Mouse (Mus musculus): ENCODE data around the gene Tmem107.

The Tmem107 gene

GRCm38 (mm10) chr11:69090367-69090766 lies 19.8 kb downstream of the Tmem107 start:
- in situ Hi-C loops (cut with MboI, MseI): loop anchor here in 1 of 2 experiments (10.0 to 25.0 kb wide), 3 partner anchors 186 to 1572 kb away; partner anchors contain the start of genes Eno3, Kdm6b, Pfn1 and Rpl26

DNA sequence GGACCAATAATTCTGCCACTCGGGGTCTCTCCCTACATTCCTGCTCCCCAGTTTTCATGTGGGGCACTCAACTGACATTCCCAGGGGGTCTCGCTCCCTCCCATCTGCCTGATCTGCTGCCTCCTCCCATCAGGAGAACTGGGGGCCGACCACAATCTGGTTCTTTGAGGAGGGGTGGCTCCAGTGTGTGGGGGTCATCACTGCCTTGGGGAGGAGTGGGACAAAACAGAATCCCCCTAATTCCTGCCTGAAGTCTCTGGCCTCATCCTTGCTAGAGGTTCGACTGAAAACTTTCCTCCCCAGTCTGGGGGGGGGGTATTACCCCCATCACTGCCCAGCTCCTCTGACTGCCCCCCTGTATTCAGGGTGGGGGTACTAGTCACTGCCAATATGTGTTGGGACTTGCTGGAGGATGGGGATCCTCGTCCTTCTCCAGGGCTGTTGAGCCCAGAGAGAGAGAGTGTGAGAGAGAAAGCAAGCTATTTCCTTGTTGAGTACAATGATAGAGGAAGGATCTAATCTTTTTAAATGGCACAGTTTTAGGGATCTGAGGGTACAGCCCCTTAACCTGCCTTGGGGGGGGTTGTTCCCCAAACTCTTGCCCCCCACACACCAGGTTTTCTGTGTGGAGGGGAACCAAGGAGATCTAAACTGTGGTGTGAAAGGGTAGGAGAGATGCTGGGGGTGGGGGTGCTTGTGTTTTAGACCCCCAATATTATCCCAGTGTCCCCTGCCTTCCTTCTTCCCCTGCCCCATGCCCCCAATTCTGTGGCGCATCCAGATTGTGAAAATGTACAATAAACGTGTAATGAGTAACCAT lies 21.2 kb downstream of the Tmem107 start:
- in situ Hi-C loops (cut with MboI, MseI): loop anchor here in 1 of 2 experiments (10.0 to 25.0 kb wide), 3 partner anchors 187 to 1571 kb away; partner anchors contain the start of genes Eno3, Kdm6b, Pfn1 and Rpl26

DNA sequence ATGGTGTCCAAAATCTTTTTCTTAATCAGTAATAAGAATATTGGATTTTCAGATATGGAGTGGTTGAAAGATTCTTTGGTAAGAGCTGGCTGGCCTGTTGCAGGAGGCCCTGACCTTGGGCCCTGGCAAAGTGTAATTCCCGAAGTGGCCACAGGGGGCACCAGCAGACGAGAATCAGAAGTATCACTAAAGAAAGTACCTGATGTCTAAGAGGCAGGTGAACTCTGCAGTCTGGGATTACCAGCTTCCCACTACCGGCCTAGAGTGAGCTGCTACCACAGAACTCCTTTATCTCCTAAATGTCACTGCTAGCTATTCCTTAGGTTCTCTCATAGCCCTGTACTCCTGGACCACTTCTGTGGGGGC lies 21.8 kb downstream of the Tmem107 start:
- in situ Hi-C loops (cut with MboI, MseI): loop anchor here in 1 of 2 experiments (10.0 to 25.0 kb wide), 3 partner anchors 188 to 1570 kb away; partner anchors contain the start of genes Eno3, Kdm6b, Pfn1 and Rpl26

- in situ Hi-C loops (cut with MboI, MseI): loop anchor here in 1 of 2 experiments (10.0 to 25.0 kb wide), 3 partner anchors 188 to 1569 kb away; partner anchors contain the start of genes Eno3, Kdm6b, Pfn1 and Rpl26
These were observed 22.3 kb downstream of the Tmem107 start for GRCm38 (mm10) chr11:69092871-69093270.

- in situ Hi-C loops (cut with MboI, MseI): loop anchor here in 1 of 2 experiments (10.0 to 25.0 kb wide), 3 partner anchors 189 to 1568 kb away; partner anchors contain the start of genes Eno3, Kdm6b, Pfn1 and Rpl26
These were observed 23.2 kb downstream of the Tmem107 start for GRCm38 (mm10) chr11:69093856-69094255.

DNA sequence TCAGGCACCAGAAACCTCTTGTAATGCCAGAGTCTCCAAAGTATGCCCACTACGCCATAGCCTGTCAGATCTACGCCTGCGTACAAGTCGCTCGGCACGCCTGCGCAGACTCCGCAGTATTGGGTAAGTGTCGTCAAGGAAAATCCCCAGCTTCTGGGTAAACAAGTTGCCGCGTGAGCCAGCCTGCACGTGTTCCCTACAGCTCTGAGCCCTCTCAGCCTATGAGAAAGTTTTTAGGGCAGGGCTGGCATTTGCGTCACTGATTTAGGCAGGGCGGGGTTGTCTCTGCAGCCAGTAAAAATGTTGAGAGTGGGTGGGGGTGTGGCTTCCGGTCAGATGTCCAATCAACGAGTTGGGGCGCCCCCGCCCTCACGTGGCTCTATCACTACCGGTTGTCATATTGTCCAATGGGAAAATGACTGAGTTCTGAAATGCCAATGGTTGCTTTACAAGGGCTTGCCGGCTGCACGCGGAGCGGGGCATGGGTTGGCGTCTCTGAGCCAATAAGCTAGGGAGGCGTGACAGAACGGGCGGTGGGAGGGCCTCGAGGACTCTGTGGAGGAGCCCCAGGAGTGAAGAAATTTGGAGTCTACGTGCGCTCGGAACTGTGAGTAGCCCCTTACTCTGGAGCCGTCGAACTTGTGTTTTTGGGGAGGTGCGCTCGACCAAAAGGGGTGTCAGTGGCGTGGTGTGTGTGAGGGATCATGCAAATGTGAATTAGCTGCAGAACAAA lies 24.3 kb downstream of the Tmem107 start, which contains the start of gene Per1:
Gene Per1, plus strand, starts transcription at position 521 of the 733 bp plus-strand sequence.
- in situ Hi-C loops (cut with MboI, MseI): loop anchor here in 1 of 2 experiments (10.0 to 25.0 kb wide), 3 partner anchors 190 to 1567 kb away; partner anchors contain the start of genes Eno3, Kdm6b, Pfn1 and Rpl26

DNA sequence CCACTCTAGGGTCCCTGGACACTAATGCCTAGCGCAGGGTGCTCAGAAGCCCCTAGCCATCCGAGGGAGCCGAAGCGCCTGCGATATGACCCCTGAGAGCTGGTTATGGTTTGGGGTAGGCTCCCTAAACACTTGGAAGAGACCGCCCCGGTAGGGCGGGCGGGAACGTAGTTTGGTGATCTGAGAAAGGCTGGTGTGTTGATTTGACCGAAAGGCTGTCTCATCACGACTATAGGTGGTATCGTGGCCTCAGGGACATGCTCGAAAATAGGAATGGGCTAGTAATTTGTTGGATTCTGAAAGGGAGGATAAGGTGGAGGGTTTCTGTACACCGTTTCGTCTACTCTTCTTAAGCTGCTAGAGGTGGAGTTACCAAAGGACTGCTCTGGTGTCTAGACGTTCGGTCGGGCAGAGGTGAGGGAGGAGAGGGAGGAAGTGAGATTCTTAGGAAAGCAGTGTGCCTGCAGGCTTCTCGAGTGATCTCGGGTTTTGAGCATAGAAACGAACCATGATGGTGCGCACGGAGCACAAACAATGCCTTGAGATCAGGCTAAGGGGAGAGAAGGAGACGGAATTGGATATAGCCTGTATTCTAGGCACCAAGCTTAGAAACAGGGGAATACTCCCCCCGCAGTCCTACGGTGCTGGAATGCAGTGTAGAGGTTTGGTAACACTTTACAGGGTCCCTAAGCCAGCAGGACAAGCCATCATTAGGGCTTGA lies 25.1 kb downstream of the Tmem107 start:
- in situ Hi-C loops (cut with MboI, MseI): loop anchor here in 1 of 2 experiments (10.0 to 25.0 kb wide), 3 partner anchors 191 to 1567 kb away; partner anchors contain the start of genes Eno3, Kdm6b, Pfn1 and Rpl26

DNA sequence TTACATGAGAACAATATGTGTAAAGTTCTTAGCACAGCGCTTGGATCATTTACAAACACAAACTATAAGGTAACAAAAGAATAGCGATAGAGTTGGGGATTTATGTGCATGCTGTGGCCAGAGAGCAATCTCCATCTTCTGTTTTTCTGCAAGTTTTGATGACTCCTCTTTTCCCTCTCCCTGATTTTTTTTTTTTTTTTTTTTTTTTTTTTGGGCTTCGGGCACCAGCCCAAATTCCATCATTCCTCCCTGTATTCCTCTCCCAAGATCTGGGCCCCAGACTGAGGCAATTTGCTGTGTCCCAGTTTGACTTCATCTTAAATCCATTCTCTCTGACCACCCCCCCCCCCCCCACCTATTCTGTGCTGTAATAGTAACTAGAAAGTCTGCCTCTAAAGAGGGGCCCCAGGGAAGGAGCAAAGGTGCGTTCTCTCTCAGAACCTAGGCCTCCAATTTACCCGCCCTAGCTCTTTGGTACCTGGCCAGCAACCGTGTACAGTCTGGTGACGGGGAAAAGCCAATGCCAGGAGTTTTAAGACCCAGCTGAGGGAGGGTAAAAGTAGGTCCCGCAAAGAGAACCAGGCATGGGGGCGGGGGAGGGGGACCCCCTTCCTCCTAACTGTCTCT lies 25.9 kb downstream of the Tmem107 start:
- in situ Hi-C loops (cut with MboI, MseI): loop anchor here in 1 of 2 experiments (10.0 to 25.0 kb wide), 3 partner anchors 192 to 1566 kb away; partner anchors contain the start of genes Eno3, Kdm6b, Pfn1 and Rpl26

DNA sequence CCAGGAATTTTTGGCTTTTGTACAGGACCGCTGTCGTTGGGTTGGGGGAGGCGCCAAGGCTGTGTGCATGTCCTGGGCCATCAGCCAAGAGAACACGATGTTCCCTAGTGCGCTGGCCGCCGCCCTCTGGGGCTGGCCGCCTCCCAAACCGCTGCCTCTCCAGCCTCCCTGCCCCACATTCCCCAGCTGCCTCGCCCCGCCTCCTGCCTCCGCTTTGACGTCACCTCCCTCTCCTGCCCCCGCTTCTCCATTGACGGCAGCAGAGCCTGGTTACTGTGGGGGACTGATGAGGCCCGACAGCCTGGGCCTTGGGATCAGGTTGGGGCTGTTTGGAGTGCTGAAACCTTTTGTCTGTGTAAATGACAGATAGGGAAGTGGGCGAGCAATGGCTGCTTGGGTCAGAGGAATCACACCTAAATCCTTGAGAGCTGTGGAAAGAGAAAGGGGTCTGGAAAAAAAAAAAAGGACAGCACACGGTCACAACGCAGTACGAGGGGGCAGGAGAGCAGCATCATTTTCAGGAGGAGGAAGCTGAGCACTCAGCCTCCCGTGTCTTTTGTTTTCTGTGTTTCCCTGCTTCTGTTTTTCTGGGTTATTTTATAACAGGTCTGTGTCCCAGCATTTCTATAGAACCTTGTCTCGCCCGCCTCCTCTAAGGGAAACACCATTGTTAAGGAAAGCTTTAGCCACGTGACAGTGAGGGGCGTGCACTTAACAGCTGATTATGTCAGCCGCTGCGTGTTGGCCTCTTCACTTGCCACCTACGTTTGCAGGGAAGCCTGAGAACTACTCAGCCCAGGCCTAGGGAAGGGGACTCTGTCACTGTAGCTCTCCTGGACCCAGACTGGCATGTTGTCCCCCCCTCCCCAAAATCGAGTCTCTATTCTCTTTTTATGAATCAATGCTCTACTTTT lies 26.6 kb downstream of the Tmem107 start:
- in situ Hi-C loops (cut with MboI, MseI): loop anchor here in 1 of 2 experiments (10.0 to 25.0 kb wide), 3 partner anchors 192 to 1565 kb away; partner anchors contain the start of genes Eno3, Kdm6b, Pfn1 and Rpl26

DNA sequence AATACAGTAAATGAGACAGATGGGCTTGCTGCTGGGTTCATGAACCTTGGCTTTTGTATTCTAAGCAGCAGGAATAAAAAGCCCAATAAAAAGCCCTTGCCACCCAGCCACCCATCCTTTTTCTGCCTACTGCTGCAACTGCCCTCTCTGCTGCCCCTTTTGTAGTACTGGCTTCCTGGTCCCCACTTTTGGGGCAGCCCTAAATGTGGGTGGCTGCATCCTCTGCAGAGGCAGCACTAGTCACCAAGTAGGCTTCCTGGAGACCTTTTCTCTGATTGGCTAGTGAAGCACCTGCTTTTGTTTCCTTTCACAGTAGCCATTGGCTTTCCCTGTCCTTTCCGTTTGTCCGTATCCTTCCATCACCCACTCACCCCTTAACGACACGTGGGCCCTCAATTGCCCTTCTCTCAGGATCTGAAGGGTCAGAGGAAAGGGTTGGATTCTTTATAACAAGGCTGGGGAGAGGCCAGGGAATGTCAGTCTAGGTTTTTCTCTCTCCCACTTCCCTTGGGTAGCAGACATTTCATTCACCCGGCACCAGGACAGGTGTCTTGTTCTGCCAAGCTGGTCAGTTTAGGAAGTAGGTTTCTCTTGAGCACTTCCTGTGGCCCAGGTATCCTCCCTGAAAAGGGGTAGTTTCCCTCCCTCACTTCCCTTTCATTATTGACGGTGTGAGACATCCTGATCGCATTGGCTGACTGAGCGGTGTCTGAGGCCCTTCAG lies 27.6 kb downstream of the Tmem107 start:
- in situ Hi-C loops (cut with MboI, MseI): loop anchor here in 1 of 2 experiments (10.0 to 25.0 kb wide), 3 partner anchors 193 to 1564 kb away; partner anchors contain the start of genes Eno3, Kdm6b, Pfn1 and Rpl26

DNA sequence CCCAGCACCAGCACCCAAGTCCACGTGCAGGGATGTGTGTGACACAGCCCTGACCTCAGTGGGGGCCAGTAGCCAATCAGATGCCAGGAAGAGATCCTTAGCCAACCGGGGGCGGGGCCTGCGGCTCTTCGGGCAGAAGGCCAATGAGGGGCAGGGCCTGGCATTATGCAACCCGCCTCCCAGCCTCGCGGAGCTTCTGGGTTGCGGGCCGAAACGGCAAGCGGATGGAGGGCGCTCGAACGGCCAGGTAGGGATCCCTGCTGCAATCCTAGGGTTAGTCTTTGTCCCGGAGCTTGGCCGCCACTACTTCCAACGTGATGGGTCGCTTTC lies 28.1 kb downstream of the Tmem107 start:
- in situ Hi-C loops (cut with MboI, MseI): loop anchor here in 1 of 2 experiments (10.0 to 25.0 kb wide), 3 partner anchors 194 to 1564 kb away; partner anchors contain the start of genes Eno3, Kdm6b, Pfn1 and Rpl26

GRCm38 (mm10) chr11:69099177-69099914 lies 28.7 kb downstream of the Tmem107 start:
- in situ Hi-C loops (cut with MboI, MseI): loop anchor here in 1 of 2 experiments (10.0 to 25.0 kb wide), 3 partner anchors 195 to 1563 kb away; partner anchors contain the start of genes Eno3, Kdm6b, Pfn1 and Rpl26

DNA sequence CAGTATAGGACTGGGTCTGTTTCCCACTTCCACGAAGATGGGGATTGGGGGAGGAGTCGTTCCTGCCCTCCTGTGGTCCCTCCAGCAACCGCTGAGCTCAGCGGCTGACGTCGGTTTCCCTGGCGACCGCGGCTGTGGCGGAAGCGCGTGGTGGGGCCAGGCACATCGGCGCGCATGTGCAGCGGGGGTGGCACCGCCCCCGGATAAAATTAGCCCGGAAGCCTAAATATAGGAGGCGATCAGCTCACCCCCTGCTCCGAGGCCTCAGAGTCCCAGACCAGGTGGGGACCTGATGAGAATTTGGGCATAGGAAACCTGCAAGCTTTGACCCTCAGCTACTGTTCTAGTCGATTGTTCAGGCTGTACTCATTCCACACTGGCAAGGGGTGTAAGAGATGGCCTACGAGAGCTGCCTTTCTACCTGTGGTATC lies 29.3 kb downstream of the Tmem107 start:
- in situ Hi-C loops (cut with MboI, MseI): loop anchor here (5.0 to 25.0 kb wide), 6 partner anchors 195 to 1562 kb away; partner anchors contain the start of genes Acadvl (in 1 of the 2), Dlg4 (in 1 of the 2), Eif4a1 (in 1 of the 2) and Eno3 (in 1 of the 2)

DNA sequence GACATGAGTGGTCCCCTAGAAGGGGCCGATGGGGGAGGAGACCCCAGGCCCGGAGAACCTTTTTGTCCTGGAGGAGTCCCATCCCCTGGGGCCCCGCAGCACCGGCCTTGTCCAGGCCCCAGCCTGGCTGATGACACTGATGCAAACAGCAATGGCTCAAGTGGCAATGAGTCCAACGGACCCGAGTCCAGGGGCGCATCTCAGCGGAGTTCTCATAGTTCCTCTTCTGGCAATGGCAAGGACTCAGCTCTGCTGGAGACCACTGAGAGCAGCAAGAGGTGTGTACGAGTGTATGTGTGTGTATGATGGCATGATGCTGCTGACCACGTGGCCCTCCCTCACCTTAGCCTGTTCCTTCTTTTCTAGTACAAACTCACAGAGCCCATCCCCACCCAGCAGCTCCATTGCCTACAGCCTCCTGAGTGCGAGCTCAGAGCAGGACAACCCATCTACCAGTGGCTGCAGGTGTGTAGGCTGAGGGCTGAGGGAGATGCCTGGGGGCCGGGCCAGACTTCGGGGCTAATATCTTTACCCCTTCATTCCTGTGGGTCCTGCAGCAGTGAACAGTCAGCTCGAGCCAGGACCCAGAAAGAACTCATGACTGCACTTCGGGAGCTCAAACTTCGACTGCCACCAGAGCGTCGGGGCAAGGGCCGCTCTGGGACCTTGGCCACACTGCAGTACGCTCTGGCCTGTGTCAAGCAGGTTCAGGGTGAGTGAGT lies 30.2 kb downstream of the Tmem107 start:
- in situ Hi-C loops (cut with MboI, MseI): loop anchor here (5.0 to 10.0 kb wide), 3 partner anchors 572 to 914 kb away; partner anchors contain the start of genes Acadvl (in 1 of the 2), Dlg4 (in 1 of the 2), Eif4a1 (in 1 of the 2) and Polr2a (in 1 of the 2)

- in situ Hi-C loops (cut with MboI, MseI): loop anchor here (5.0 to 10.0 kb wide), 3 partner anchors 570 to 913 kb away; partner anchors contain the start of genes Acadvl (in 1 of the 2), Dlg4 (in 1 of the 2), Eif4a1 (in 1 of the 2) and Polr2a (in 1 of the 2)
These were observed 31.2 kb downstream of the Tmem107 start for GRCm38 (mm10) chr11:69101604-69102402.
